Mouse (Mus musculus) heart, embryonic 13.5 days (tissue): Measurements from ENCODE around the gene Cfap46. TPM values are rescaled to one million over a fixed set of nuclear protein-coding genes. Genes with fewer than 3 reads are reported as not detected.

Experiments used
- ATAC-seq: fragments of 200-750 bp; cut with Nextera tagmentation; 2 replicates; pipeline ENCODE4 v1.8.0; 2017; ENCODE audit warnings: moderate TSS enrichment; ENCODE audit not compliant: insufficient number of reproducible peaks, low FRiP score, low TSS enrichment; ENCODE audit errors: extremely low read depth
- H3K27ac ChIP-seq: fragments of 300-500 bp; sonication (generic); replicated peaks from 2 replicates; pipeline ENCODE4 v1.5.1; 2015; ENCODE audit warnings: moderate library complexity, mild to moderate bottlenecking, inconsistent platforms
- H3K27me3 ChIP-seq: fragments of 300-500 bp; sonication (generic); replicated peaks from 2 replicates; pipeline ENCODE4 v1.6.1; 2015; ENCODE audit warnings: mild to moderate bottlenecking, inconsistent platforms
- H3K36me3 ChIP-seq: fragments of 300-500 bp; sonication (generic); 2 replicates; pipeline ENCODE4 v1.6.1; 2015; ENCODE audit warnings: mild to moderate bottlenecking, inconsistent platforms
- H3K4me1 ChIP-seq: fragments of 300-500 bp; sonication (generic); 2 replicates; pipeline ENCODE4 v1.6.1; 2015; ENCODE audit warnings: inconsistent platforms
- H3K4me2 ChIP-seq: fragments of 300-500 bp; sonication (generic); 2 replicates; pipeline ENCODE4 v1.6.1; 2015; ENCODE audit warnings: inconsistent platforms, mild to moderate bottlenecking, moderate library complexity
- H3K4me3 ChIP-seq: fragments of 300-500 bp; sonication (generic); 2 replicates; pipeline ENCODE4 v1.5.1; 2015; ENCODE audit warnings: moderate library complexity, mild to moderate bottlenecking, inconsistent platforms
- H3K9ac ChIP-seq: fragments of 300-500 bp; sonication (generic); 2 replicates; pipeline ENCODE4 v1.6.1; 2015; ENCODE audit warnings: inconsistent platforms, mild to moderate bottlenecking, moderate library complexity
- H3K9me3 ChIP-seq: fragments of 300-500 bp; sonication (generic); 2 replicates; pipeline ENCODE4 v1.6.1; 2016; ENCODE audit warnings: inconsistent platforms
- WGBS: fragments of 180-500 bp; shearing (Covaris S2); methylation state at CpG from one replicate; pipeline ENCODE4 v1.1.7; 2015; ENCODE audit warnings: mixed read lengths; 5-methylcytosine and 5-hydroxymethylcytosine counted together
- polyA plus RNA-seq: library from polyadenylated mRNA; unstranded; fragments of >200 nt; fragmentation: Nextera tagmentation; extraction: Ambion mirVana; gene quantifications from 2 replicates; pipeline ENCODE4 v1.2.1, GENCODE M21; 2015

The Cfap46 gene
- polyA plus RNA-seq = 0.05 TPM in 1 of 2 replicates, not detected in the other

DNA sequence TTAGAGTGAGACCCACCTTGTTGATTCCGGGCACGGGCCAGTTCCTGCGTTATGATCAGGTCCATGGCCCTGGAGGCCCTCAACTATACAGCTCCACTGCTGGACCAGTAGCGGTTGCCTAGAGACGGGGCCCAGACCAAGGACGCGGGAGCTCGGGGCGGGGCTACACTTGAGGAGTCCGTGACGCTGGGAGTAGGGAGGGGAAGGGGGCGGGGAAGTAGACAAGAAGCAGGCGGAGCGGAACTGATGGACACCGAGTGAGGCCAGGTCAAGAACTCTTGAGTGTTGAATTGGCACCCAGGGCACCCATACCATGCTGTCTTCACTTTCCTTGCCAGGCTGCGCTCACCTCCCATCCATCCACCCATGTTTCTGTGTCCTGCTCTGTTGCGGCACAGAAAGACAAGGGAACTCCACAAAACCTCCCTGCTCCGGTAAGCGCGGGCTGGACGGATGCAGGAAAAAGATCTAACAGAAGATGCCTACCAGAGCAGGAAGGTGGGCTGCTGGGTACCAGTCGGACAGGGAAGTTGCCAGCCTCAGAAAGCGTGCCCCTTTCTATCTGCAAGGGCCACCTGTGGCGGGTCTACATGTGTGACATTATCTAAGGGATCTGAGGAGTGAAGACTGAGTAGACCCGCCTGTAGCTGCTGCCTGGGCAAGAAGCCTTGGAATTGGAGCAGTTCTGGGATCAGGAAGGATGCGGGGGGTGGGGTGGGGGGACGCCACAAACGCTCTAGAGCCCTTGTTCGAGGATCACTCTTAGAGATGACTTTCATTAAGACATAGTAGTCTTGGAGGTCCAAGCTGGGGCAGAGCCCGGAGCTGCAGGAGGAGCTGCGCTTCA, at the start of gene Cfap46:
TSS of gene Cfap46 (minus strand) at position 112 of the 847 bp plus-strand sequence.
- ATAC-seq = peak; percentile 83
- H3K27me3 ChIP-seq = peaks cover 40% of the 10 kb centered on the region
- 2% methylated on average over 31 of the region's 31 CpGs for WGBS

GRCm38 (mm10) chr7:139731276-139731696, 47.7 kb upstream of the Cfap46 start:
- Histone ChIP-seq H3K9me3 (no peaks in the 10 kb centered on the region), H3K36me3 (no peaks in the 10 kb centered on the region), H3K27me3 (no peaks in the 10 kb centered on the region), H3K4me3 (no peak overlapping the region), H3K9ac (no peak overlapping the region), H3K4me2 (no peak overlapping the region), H3K27ac (no peak overlapping the region), H3K4me1 (no peaks in the 10 kb centered on the region; the same call in 1 of the 2 replicates)
- WGBS = 30% methylated on average over 8 of the region's 8 CpGs
- ATAC-seq = no peak

More for the DNA sequence above, at the start of gene Cfap46:
- Histone ChIP-seq H3K4me1 (peaks cover 9% of the 10 kb centered on the region), H3K9me3 (no peaks in the 10 kb centered on the region), H3K9ac (peak within 1 kb of the TSS; percentile 81), H3K36me3 (no peaks in the 10 kb centered on the region), H3K4me2 (peak within 1 kb of the TSS; percentile 97), H3K27ac (peak within 1 kb of the TSS; percentile 36; the same call in 1 of the 2 replicates), H3K4me3 (peak within 1 kb of the TSS; percentile 65)

DNA sequence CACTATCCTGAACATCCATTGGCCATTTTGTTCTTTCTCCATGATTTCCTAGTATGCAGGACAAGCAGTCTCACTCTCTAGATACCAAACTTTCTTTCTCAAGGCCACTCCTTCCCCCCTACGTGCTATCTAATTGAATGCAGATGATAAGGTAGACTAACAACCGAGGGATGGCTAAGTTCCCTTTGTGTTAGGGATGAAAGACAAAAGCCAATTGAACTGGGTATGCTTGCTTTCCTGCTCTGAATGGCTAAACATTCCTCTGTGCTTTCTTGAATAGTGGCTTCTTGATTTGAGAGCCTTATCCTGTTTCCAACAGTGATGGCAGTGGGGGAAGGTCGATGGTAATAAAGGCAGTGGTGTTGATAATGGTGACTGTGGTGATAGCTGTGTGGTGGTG, 43.5 kb upstream of the Cfap46 start:
- no peak overlapping the region for H3K4me2 ChIP-seq
- no peak overlapping the region for H3K4me3 ChIP-seq
- no peaks in the 10 kb centered on the region for H3K9me3 ChIP-seq
- H3K9ac ChIP-seq = no peak overlapping the region
- no peaks in the 10 kb centered on the region for H3K27me3 ChIP-seq
- whole genome bisulfite sequencing = 15% methylated on average over 3 of the region's 3 CpGs
- H3K27ac ChIP-seq = no peak overlapping the region
- no peaks in the 10 kb centered on the region; the same call in 1 of the 2 replicates for H3K4me1 ChIP-seq
- H3K36me3 ChIP-seq = no peaks in the 10 kb centered on the region
- no peak for ATAC-seq

- H3K9ac ChIP-seq = no peak overlapping the region
- no peak overlapping the region for H3K4me3 ChIP-seq
- H3K9me3 ChIP-seq = no peaks in the 10 kb centered on the region
- no peaks in the 10 kb centered on the region for H3K27me3 ChIP-seq
- 56% methylated on average over 1 of the region's 1 CpGs for WGBS
- H3K4me2 ChIP-seq = no peak overlapping the region
- H3K27ac ChIP-seq = no peak overlapping the region
- no peaks in the 10 kb centered on the region for H3K36me3 ChIP-seq
- no peaks in the 10 kb centered on the region for H3K4me1 ChIP-seq
- no peak for ATAC-seq
Observed at GRCm38 (mm10) chr7:139725641-139726040, 42.0 kb upstream of the Cfap46 start.

- Histone ChIP-seq H3K27ac (no peak overlapping the region), H3K4me3 (no peak overlapping the region), H3K9ac (no peak overlapping the region), H3K27me3 (no peaks in the 10 kb centered on the region), H3K36me3 (no peaks in the 10 kb centered on the region), H3K4me2 (no peak overlapping the region), H3K4me1 (no peaks in the 10 kb centered on the region), H3K9me3 (no peaks in the 10 kb centered on the region)
- 70% methylated on average over 4 of the region's 4 CpGs for WGBS
- ATAC-seq = no peak
Observed at GRCm38 (mm10) chr7:139723986-139724385, 40.4 kb upstream of the Cfap46 start.

- H3K9me3 ChIP-seq = no peaks in the 10 kb centered on the region
- no peak overlapping the region for H3K9ac ChIP-seq
- no peaks in the 10 kb centered on the region for H3K4me1 ChIP-seq
- H3K27ac ChIP-seq = no peak overlapping the region
- no peak overlapping the region for H3K4me3 ChIP-seq
- H3K27me3 ChIP-seq = no peaks in the 10 kb centered on the region
- no peak for ATAC-seq
- WGBS = 88% methylated on average over 2 of the region's 2 CpGs
- no peak overlapping the region for H3K4me2 ChIP-seq
- H3K36me3 ChIP-seq = no peaks in the 10 kb centered on the region
Observed at GRCm38 (mm10) chr7:139721196-139721595, 37.6 kb upstream of the Cfap46 start.

DNA sequence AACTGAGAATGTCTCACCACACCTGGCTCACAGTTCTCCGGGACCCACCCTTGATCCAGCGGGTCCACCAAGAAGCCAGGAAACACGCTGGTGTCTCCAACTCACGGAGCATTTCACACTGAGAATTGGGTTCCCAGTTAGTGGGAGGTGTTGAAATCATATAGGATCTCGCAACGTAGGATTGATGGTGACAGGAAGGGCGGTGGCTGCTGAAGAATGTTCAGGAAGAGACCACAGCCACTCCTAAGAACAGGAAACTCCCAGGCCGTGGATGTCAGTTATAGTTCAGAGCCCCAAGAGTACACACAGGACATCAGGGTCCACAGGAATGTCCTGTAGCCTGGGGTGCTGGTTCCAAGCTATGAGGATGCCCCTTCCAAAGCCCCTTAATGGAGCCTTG, 34.2 kb upstream of the Cfap46 start:
- 64% methylated on average over 8 of the region's 8 CpGs for WGBS
- Histone ChIP-seq H3K27ac (no peak overlapping the region), H3K9ac (no peak overlapping the region), H3K4me2 (no peak overlapping the region), H3K4me3 (no peak overlapping the region), H3K27me3 (no peaks in the 10 kb centered on the region), H3K9me3 (no peaks in the 10 kb centered on the region), H3K36me3 (no peaks in the 10 kb centered on the region), H3K4me1 (no peaks in the 10 kb centered on the region)
- ATAC-seq = no peak

- H3K36me3 ChIP-seq = no peaks in the 10 kb centered on the region
- no peak overlapping the region for H3K9ac ChIP-seq
- no peak overlapping the region for H3K4me2 ChIP-seq
- no peaks in the 10 kb centered on the region for H3K9me3 ChIP-seq
- no peak for ATAC-seq
- H3K4me1 ChIP-seq = no peaks in the 10 kb centered on the region
- H3K27ac ChIP-seq = no peak overlapping the region
- H3K27me3 ChIP-seq = peaks cover 6% of the 10 kb centered on the region; the same call in 1 of the 2 replicates
- no peak overlapping the region for H3K4me3 ChIP-seq
Observed at GRCm38 (mm10) chr7:139711821-139712220, 28.2 kb upstream of the Cfap46 start.

DNA sequence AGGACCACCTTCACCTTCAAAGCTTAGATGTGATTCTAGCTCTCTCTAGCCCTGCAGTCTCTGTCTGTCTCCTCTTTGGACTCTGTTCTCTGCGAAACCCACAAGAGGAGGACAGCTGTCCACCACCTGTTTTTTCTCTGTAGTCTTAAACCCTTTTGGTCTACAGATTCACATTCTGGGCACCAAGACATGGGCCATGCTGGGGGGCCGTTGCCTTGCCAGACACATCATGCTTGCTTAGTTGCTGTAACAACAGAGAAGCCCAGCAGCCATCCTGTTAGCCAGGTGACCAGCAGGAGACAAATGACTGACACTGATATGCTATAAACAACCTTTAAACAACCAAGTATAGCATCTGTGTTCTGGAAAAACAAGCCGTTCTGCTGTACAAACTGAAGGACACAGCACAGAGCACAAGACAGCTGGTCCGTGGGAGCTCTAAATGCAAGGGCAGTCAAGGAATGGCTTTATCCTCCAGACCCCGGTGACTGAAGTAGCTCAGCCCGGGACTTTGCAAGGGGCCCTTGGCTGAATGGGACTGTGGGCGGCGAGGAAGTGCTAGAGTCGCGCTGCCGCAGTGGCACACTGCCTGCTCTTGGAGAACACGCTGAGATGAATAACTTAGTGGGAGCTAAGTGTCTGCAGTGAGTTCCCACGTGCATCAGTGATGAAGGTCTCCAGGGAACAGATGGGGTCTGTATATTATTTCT, 22.9 kb upstream of the Cfap46 start:
- H3K9me3 ChIP-seq = no peaks in the 10 kb centered on the region
- no peak overlapping the region for H3K27ac ChIP-seq
- no peak overlapping the region for H3K4me3 ChIP-seq
- H3K4me1 ChIP-seq = peaks cover 7% of the 10 kb centered on the region; the same call in 1 of the 2 replicates
- H3K4me2 ChIP-seq = no peak overlapping the region
- peaks cover 26% of the 10 kb centered on the region for H3K27me3 ChIP-seq
- no peak overlapping the region for H3K9ac ChIP-seq
- 56% methylated on average over 13 of the region's 13 CpGs for WGBS
- ATAC-seq = no peak
- H3K36me3 ChIP-seq = no peaks in the 10 kb centered on the region

DNA sequence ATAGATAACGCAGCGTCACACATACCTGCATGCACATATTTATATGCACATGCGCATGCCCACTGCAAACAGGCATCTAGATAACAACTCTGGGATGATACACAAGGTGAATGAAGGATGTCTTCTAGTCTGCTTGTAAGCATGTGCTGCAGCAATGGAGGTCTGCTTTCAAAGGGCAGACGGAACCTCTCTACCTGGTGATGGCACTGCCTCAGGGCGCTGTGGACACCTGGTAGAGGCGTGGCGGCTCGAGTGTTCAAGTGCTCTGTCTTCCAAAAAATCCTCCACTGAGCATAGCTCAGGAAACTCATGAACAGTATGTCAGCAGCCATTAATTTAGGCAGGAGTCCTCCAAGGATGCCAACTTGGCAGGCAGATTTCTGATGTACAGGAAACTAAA, 22.2 kb upstream of the Cfap46 start:
- 87% methylated on average over 8 of the region's 8 CpGs for WGBS
- Histone ChIP-seq H3K27me3 (peaks cover 27% of the 10 kb centered on the region), H3K36me3 (no peaks in the 10 kb centered on the region), H3K9ac (no peak overlapping the region), H3K9me3 (no peaks in the 10 kb centered on the region), H3K4me2 (no peak overlapping the region), H3K4me3 (no peak overlapping the region), H3K27ac (no peak overlapping the region), H3K4me1 (peaks cover 7% of the 10 kb centered on the region; the same call in 1 of the 2 replicates)
- ATAC-seq = no peak

DNA sequence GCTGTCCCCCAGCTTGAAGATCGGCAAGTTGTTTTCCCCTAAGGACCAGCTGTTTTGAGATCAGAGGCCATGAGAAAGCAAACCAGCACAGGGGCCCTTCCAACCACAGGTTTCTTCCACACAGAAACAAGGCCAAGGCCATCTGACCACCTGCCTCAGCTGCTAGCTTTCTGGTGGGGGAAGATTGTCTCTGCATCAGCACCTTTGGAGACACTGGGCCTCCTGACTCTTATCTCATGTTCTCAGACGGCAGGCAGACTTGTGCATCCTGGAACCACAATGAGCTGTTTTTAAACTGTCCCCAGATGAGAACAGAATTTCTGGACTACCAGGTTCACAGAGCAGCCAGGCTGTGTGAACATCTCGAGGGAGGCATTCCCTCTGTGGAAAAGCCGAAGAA, 21.5 kb upstream of the Cfap46 start:
- no peak overlapping the region for H3K27ac ChIP-seq

More for the DNA sequence above, 21.5 kb upstream of the Cfap46 start:
- Histone ChIP-seq H3K4me2 (no peak overlapping the region), H3K4me3 (no peak overlapping the region), H3K27me3 (peaks cover 27% of the 10 kb centered on the region), H3K4me1 (peaks cover 7% of the 10 kb centered on the region; the same call in 1 of the 2 replicates), H3K9me3 (no peaks in the 10 kb centered on the region), H3K36me3 (no peaks in the 10 kb centered on the region), H3K9ac (no peak overlapping the region)
- ATAC-seq = no peak
- WGBS = 49% methylated on average over 4 of the region's 4 CpGs
